Mouse (Mus musculus): ENCODE data around the gene Mymx. TPM values are rescaled to one million over a fixed set of nuclear protein-coding genes. Genes with fewer than 3 reads are reported as not detected.

The Mymx gene
- total RNA-seq, 2 experiments from 2014 or later, result not detected

GRCm38 (mm10) chr17:45573087-45573779 lies 28.7 kb downstream of the Mymx start, which contains the start of gene Hsp90ab1:
Gene Hsp90ab1 (minus strand): TSS chr17:45573271.
- DNase-seq (ENCODE audit: low spot score in 2 of 2), result peak; percentile 99 to 100

- peak; percentile 62 to 76 for DNase-seq (ENCODE audit: low spot score in 2 of 2)
Observed at GRCm38 (mm10) chr17:45572103-45573086, 29.5 kb downstream of the Mymx start.

- DNase-seq (ENCODE audit: low spot score in 2 of 2), result no peak
Observed at GRCm38 (mm10) chr17:45569999-45570398, 31.9 kb downstream of the Mymx start.

- DNase-seq (ENCODE audit: low spot score in 2 of 2), result no peak
Observed at GRCm38 (mm10) chr17:45568990-45569389, 32.9 kb downstream of the Mymx start.

- no peak for DNase-seq (ENCODE audit: low spot score in 2 of 2)
Observed at GRCm38 (mm10) chr17:45567162-45567601, 34.7 kb downstream of the Mymx start.

- no peak for DNase-seq (ENCODE audit: low spot score in 2 of 2)
Observed at GRCm38 (mm10) chr17:45566360-45567161, 35.3 kb downstream of the Mymx start.

GRCm38 (mm10) chr17:45566031-45566359 lies 35.9 kb downstream of the Mymx start:
- DNase-seq (ENCODE audit: low spot score in 2 of 2), result no peak

- no peak for DNase-seq (ENCODE audit: low spot score in 2 of 2)
Observed at GRCm38 (mm10) chr17:45565103-45565502, 36.8 kb downstream of the Mymx start.

- DNase-seq (ENCODE audit: low spot score in 2 of 2), result no peak
Observed at GRCm38 (mm10) chr17:45564531-45565084, 37.3 kb downstream of the Mymx start.

GRCm38 (mm10) chr17:45563655-45564530 lies 38.0 kb downstream of the Mymx start, which contains the start of gene Slc35b2:
Gene Slc35b2 (plus strand): TSS chr17:45563874.
- peak; percentile 93 for DNase-seq (ENCODE audit: low spot score in 2 of 2)

GRCm38 (mm10) chr17:45563216-45563615 lies 38.7 kb downstream of the Mymx start:
- no peak for DNase-seq (ENCODE audit: low spot score in 2 of 2)

- DNase-seq (ENCODE audit: low spot score in 2 of 2), result no peak
Observed at GRCm38 (mm10) chr17:45559732-45560525, 42.0 kb downstream of the Mymx start.

GRCm38 (mm10) chr17:45557998-45558862 lies 43.7 kb downstream of the Mymx start:
- DNase-seq (ENCODE audit: low spot score in 2 of 2), result no peak

- DNase-seq (ENCODE audit: low spot score in 2 of 2), result no peak
Observed at GRCm38 (mm10) chr17:45557246-45557824, 44.6 kb downstream of the Mymx start.

GRCm38 (mm10) chr17:45556514-45557245 lies 45.2 kb downstream of the Mymx start:
- no peak for DNase-seq (ENCODE audit: low spot score in 2 of 2)

- DNase-seq (ENCODE audit: low spot score in 2 of 2), result no peak
Observed at GRCm38 (mm10) chr17:45556107-45556489, 45.8 kb downstream of the Mymx start.
